Mouse (Mus musculus): ENCODE measurements around the gene Lrrc47. TPM values are rescaled to one million over a fixed set of nuclear protein-coding genes. Genes with fewer than 3 reads are reported as not detected.

Gene Lrrc47
- polyA plus RNA-seq, 1 experiment from 2014 or later = 11.8 TPM

GRCm38 (mm10) chr4:153979243-153979642, 32.3 kb upstream of the Lrrc47 start:
- WGBS = 94% methylated on average over 10 of the region's 10 CpGs
- H3K36me3 ChIP-seq (ENCODE audit: control insufficient read depth, insufficient read depth, low read length) = no peaks in the 10 kb centered on the region

DNA sequence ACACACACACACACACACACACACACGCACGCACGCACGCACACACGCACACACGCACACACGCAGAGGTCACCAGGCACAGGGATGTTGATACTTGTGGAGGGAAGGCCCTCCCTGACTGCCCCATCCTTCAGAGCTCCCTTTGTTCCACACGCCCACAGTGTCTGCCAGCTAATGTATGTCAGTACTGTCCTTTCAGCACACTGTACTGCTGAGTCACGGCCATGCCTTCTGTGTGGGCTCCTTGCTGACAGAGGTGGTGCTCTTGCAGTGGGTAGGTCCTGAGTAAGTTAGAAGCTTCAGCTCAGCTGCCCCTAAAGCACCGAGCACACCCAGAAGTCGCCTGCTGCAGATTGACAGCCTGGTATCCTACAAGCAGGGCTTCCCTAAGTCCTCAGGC, 31.1 kb upstream of the Lrrc47 start:
- no peak overlapping the region for H3K9ac ChIP-seq (ENCODE audit: low read depth, low read length)
- ATAC-seq (ENCODE audit: low FRiP score) (no peak), DNase-seq (ENCODE audit: low spot score) (no peak)
- H3K27ac ChIP-seq (ENCODE audit: low read depth, low read length) = no peak overlapping the region
- H3K4me1 ChIP-seq (replicated peaks; ENCODE audit: control insufficient read depth, insufficient read depth, low read length) = no peaks in the 10 kb centered on the region
- no peak overlapping the region for H3K4me2 ChIP-seq (replicated peaks; ENCODE audit: low read depth, low read length)
- WGBS = 91% methylated on average over 11 of the region's 11 CpGs
- H3K9me3 ChIP-seq (ENCODE audit: control insufficient read depth, low read length) = no peaks in the 10 kb centered on the region
- H3K27me3 ChIP-seq (ENCODE audit: control insufficient read depth, insufficient read depth, low read length) = no peaks in the 10 kb centered on the region
- H3K4me3 ChIP-seq (ENCODE audit: low read depth, low read length) = no peak overlapping the region
- H3K36me3 ChIP-seq (ENCODE audit: control insufficient read depth, insufficient read depth, low read length) = peaks cover 5% of the 10 kb centered on the region; the same call in 1 of the 2 replicates

More at GRCm38 (mm10) chr4:153979243-153979642, 32.3 kb upstream of the Lrrc47 start:
- Histone ChIP-seq H3K4me1 (replicated peaks; ENCODE audit: control insufficient read depth, insufficient read depth, low read length) (no peaks in the 10 kb centered on the region), H3K4me2 (replicated peaks; ENCODE audit: low read depth, low read length) (no peak overlapping the region), H3K9ac (ENCODE audit: low read depth, low read length) (no peak overlapping the region), H3K27me3 (ENCODE audit: control insufficient read depth, insufficient read depth, low read length) (no peaks in the 10 kb centered on the region), H3K4me3 (ENCODE audit: low read depth, low read length) (no peak overlapping the region), H3K27ac (ENCODE audit: low read depth, low read length) (no peak overlapping the region), H3K9me3 (ENCODE audit: control insufficient read depth, low read length) (no peaks in the 10 kb centered on the region)
- no peak for DNase-seq (ENCODE audit: low spot score)
- no peak for ATAC-seq (ENCODE audit: low FRiP score)

- Histone ChIP-seq H3K4me1 (replicated peaks; ENCODE audit: control insufficient read depth, insufficient read depth, low read length) (no peaks in the 10 kb centered on the region), H3K27ac (ENCODE audit: low read depth, low read length) (no peak overlapping the region), H3K36me3 (ENCODE audit: control insufficient read depth, insufficient read depth, low read length) (peaks cover 15% of the 10 kb centered on the region), H3K27me3 (ENCODE audit: control insufficient read depth, insufficient read depth, low read length) (no peaks in the 10 kb centered on the region), H3K9ac (ENCODE audit: low read depth, low read length) (no peak overlapping the region), H3K4me3 (ENCODE audit: low read depth, low read length) (no peak overlapping the region), H3K4me2 (replicated peaks; ENCODE audit: low read depth, low read length) (no peak overlapping the region), H3K9me3 (ENCODE audit: control insufficient read depth, low read length) (no peaks in the 10 kb centered on the region)
- WGBS = 89% methylated on average over 10 of the region's 10 CpGs
- no peak for DNase-seq (ENCODE audit: low spot score)
- no peak for ATAC-seq (ENCODE audit: low FRiP score)
These were observed 18.8 kb upstream of the Lrrc47 start for GRCm38 (mm10) chr4:153992715-153993114.

GRCm38 (mm10) chr4:153993505-153993904, 18.0 kb upstream of the Lrrc47 start:
- H3K9me3 ChIP-seq (ENCODE audit: control insufficient read depth, low read length) = no peaks in the 10 kb centered on the region
- ATAC-seq (ENCODE audit: low FRiP score) = no peak
- H3K4me2 ChIP-seq (replicated peaks; ENCODE audit: low read depth, low read length) = no peak overlapping the region
- H3K27me3 ChIP-seq (ENCODE audit: control insufficient read depth, insufficient read depth, low read length) = no peaks in the 10 kb centered on the region
- H3K4me3 ChIP-seq (ENCODE audit: low read depth, low read length) = no peak overlapping the region
- DNase-seq (ENCODE audit: low spot score) = no peak
- no peak overlapping the region for H3K27ac ChIP-seq (ENCODE audit: low read depth, low read length)
- peaks cover 13% of the 10 kb centered on the region for H3K36me3 ChIP-seq (ENCODE audit: control insufficient read depth, insufficient read depth, low read length)
- H3K4me1 ChIP-seq (replicated peaks; ENCODE audit: control insufficient read depth, insufficient read depth, low read length) = no peaks in the 10 kb centered on the region
- H3K9ac ChIP-seq (ENCODE audit: low read depth, low read length) = no peak overlapping the region
- WGBS = 88% methylated on average over 8 of the region's 8 CpGs

- H3K36me3 ChIP-seq (ENCODE audit: control insufficient read depth, insufficient read depth, low read length) = no peaks in the 10 kb centered on the region; the same call in 1 of the 2 replicates
- ATAC-seq (ENCODE audit: low FRiP score) = no peak
- no peak overlapping the region for H3K27ac ChIP-seq (ENCODE audit: low read depth, low read length)
- no peak overlapping the region for H3K4me2 ChIP-seq (replicated peaks; ENCODE audit: low read depth, low read length)
- no peaks in the 10 kb centered on the region for H3K9me3 ChIP-seq (ENCODE audit: control insufficient read depth, low read length)
- no peak for DNase-seq (ENCODE audit: low spot score)
- no peak overlapping the region for H3K4me3 ChIP-seq (ENCODE audit: low read depth, low read length)
- H3K4me1 ChIP-seq (replicated peaks; ENCODE audit: control insufficient read depth, insufficient read depth, low read length) = no peaks in the 10 kb centered on the region
- H3K27me3 ChIP-seq (ENCODE audit: control insufficient read depth, insufficient read depth, low read length) = no peaks in the 10 kb centered on the region
- H3K9ac ChIP-seq (ENCODE audit: low read depth, low read length) = no peak overlapping the region
- WGBS = 73% methylated on average over 5 of the region's 5 CpGs
These were observed 6.0 kb upstream of the Lrrc47 start for GRCm38 (mm10) chr4:154005488-154005887.

DNA sequence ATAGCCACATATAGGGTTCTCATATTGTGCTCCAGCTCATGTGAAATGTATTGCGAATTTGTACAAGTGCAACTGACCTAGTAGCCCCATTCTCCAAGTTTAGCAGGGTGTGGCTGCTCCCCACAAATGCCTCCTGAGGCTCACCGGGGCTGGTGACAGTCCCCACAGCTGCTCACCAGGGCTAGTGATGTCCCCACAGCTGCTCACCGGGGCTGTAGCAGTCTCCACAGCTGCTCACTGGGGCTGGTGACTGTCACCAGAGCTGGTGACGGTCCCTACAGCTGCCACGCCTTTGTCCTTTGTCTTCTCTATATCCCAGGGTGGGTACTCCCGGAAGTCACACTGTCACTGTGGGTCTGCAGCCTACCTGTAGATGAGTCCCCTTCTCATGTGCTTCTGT, 5.3 kb upstream of the Lrrc47 start:
- no peak overlapping the region for H3K9ac ChIP-seq (ENCODE audit: low read depth, low read length)
- no peak overlapping the region for H3K27ac ChIP-seq (ENCODE audit: low read depth, low read length)
- WGBS = 89% methylated on average over 6 of the region's 6 CpGs
- H3K27me3 ChIP-seq (ENCODE audit: control insufficient read depth, insufficient read depth, low read length) = no peaks in the 10 kb centered on the region
- H3K4me3 ChIP-seq (ENCODE audit: low read depth, low read length) = no peak overlapping the region
- ATAC-seq (ENCODE audit: low FRiP score) (no peak), DNase-seq (ENCODE audit: low spot score) (no peak)
- no peaks in the 10 kb centered on the region for H3K4me1 ChIP-seq (replicated peaks; ENCODE audit: control insufficient read depth, insufficient read depth, low read length)
- no peaks in the 10 kb centered on the region for H3K9me3 ChIP-seq (ENCODE audit: control insufficient read depth, low read length)
- no peak overlapping the region for H3K4me2 ChIP-seq (replicated peaks; ENCODE audit: low read depth, low read length)
- no peaks in the 10 kb centered on the region; the same call in 1 of the 2 replicates for H3K36me3 ChIP-seq (ENCODE audit: control insufficient read depth, insufficient read depth, low read length)

GRCm38 (mm10) chr4:154007759-154008158, 3.8 kb upstream of the Lrrc47 start:
- DNase-seq (ENCODE audit: low spot score) (no peak), ATAC-seq (ENCODE audit: low FRiP score) (no peak)
- 86% methylated on average over 4 of the region's 4 CpGs for WGBS
- Histone ChIP-seq H3K4me1 (replicated peaks; ENCODE audit: control insufficient read depth, insufficient read depth, low read length) (peaks cover 3% of the 10 kb centered on the region; the same call in 1 of the 2 replicates), H3K36me3 (ENCODE audit: control insufficient read depth, insufficient read depth, low read length) (no peaks in the 10 kb centered on the region; the same call in 1 of the 2 replicates), H3K27ac (ENCODE audit: low read depth, low read length) (no peak overlapping the region), H3K27me3 (ENCODE audit: control insufficient read depth, insufficient read depth, low read length) (no peaks in the 10 kb centered on the region), H3K9me3 (ENCODE audit: control insufficient read depth, low read length) (no peaks in the 10 kb centered on the region), H3K4me3 (ENCODE audit: low read depth, low read length) (no peak overlapping the region), H3K4me2 (replicated peaks; ENCODE audit: low read depth, low read length) (no peak overlapping the region), H3K9ac (ENCODE audit: low read depth, low read length) (no peak overlapping the region)

GRCm38 (mm10) chr4:154010907-154011645, 455 bp upstream of the Lrrc47 start:
- WGBS = 28% methylated on average over 13 of the region's 13 CpGs
- DNase-seq (ENCODE audit: low spot score) (no peak), ATAC-seq (ENCODE audit: low FRiP score) (peak; percentile 61)
- peak overlapping the region; percentile 99 for H3K4me3 ChIP-seq (ENCODE audit: low read depth, low read length)
- H3K27me3 ChIP-seq (ENCODE audit: control insufficient read depth, insufficient read depth, low read length) = no peaks in the 10 kb centered on the region
- no peak overlapping the region for H3K27ac ChIP-seq (ENCODE audit: low read depth, low read length)
- peak overlapping the region; percentile 95 for H3K4me2 ChIP-seq (replicated peaks; ENCODE audit: low read depth, low read length)
- peaks cover 6% of the 10 kb centered on the region; the same call in 1 of the 2 replicates for H3K4me1 ChIP-seq (replicated peaks; ENCODE audit: control insufficient read depth, insufficient read depth, low read length)
- H3K36me3 ChIP-seq (ENCODE audit: control insufficient read depth, insufficient read depth, low read length) = 0 out of 2 replicates have a peak, but pooled peaks cover 4% of the 10 kb centered on the region
- H3K9ac ChIP-seq (ENCODE audit: low read depth, low read length) = peak overlapping the region; percentile 91
- no peaks in the 10 kb centered on the region for H3K9me3 ChIP-seq (ENCODE audit: control insufficient read depth, low read length)

Measured in hindbrain, embryonic 11.5 days (tissue).